Mouse (Mus musculus) urinary bladder, postnatal 36 days (tissue): ENCODE data around the gene Brdt.
A peak's percentile ranks its signal among the peaks of the same experiment; 100 is the strongest.

Experiments
- DNase-seq, 2 experiments: peaks; one replicate each; pipeline ENCODE4 v3.0.0; 2022; ENCODE audit warnings: low spot score in 2 of 2, mixed read lengths in 1 of 2

Brdt gene

GRCm38 (mm10) chr5:107330916-107331421 is at the start of gene Brdt:
Gene Brdt (plus strand): TSS chr5:107331159.
- no peak for DNase-seq

- no peak for DNase-seq
These were observed 48.2 kb upstream of the Brdt start for GRCm38 (mm10) chr5:107282561-107283307.

- peak in 1 of 2 experiments; percentile 49 for DNase-seq
These were observed 46.9 kb upstream of the Brdt start for GRCm38 (mm10) chr5:107283935-107284524.

- DNase-seq: no peak
These were observed 45.4 kb upstream of the Brdt start for GRCm38 (mm10) chr5:107285563-107285962.

GRCm38 (mm10) chr5:107287254-107287907 is 43.6 kb upstream of the Brdt start:
- DNase-seq: peak in 1 of 2 experiments; percentile 76

- no peak for DNase-seq
These were observed 43.1 kb upstream of the Brdt start for GRCm38 (mm10) chr5:107287908-107288267.

GRCm38 (mm10) chr5:107288427-107289233 is 42.3 kb upstream of the Brdt start:
- peak in 1 of 2 experiments; percentile 40 for DNase-seq

GRCm38 (mm10) chr5:107289234-107289764 is 41.7 kb upstream of the Brdt start, which contains the start of gene Tgfbr3:
Gene Tgfbr3 (minus strand): TSS chr5:107289629.
- DNase-seq: peak; percentile 73 to 87

GRCm38 (mm10) chr5:107289986-107290385 is 41.0 kb upstream of the Brdt start:
- DNase-seq: no peak

- no peak for DNase-seq
These were observed 36.9 kb upstream of the Brdt start for GRCm38 (mm10) chr5:107294041-107294440.

- peak; percentile 86 to 88 for DNase-seq
These were observed 35.7 kb upstream of the Brdt start for GRCm38 (mm10) chr5:107295061-107295816.

- DNase-seq: no peak
These were observed 35.0 kb upstream of the Brdt start for GRCm38 (mm10) chr5:107295817-107296511.

- DNase-seq: no peak
These were observed 34.2 kb upstream of the Brdt start for GRCm38 (mm10) chr5:107296512-107297322.

- no peak for DNase-seq
These were observed 32.1 kb upstream of the Brdt start for GRCm38 (mm10) chr5:107298854-107299253.

GRCm38 (mm10) chr5:107303350-107303861 is 27.6 kb upstream of the Brdt start:
- DNase-seq: no peak

GRCm38 (mm10) chr5:107304117-107304825 is 26.7 kb upstream of the Brdt start:
- no peak for DNase-seq

GRCm38 (mm10) chr5:107307432-107307831 is 23.5 kb upstream of the Brdt start:
- no peak for DNase-seq

- DNase-seq: no peak
These were observed 13.8 kb upstream of the Brdt start for GRCm38 (mm10) chr5:107317141-107317540.
